Mouse (Mus musculus) CH12.LX (cell line): ENCODE measurements around the gene Bbof1. TPM values are rescaled to one million over a fixed set of nuclear protein-coding genes. Genes with fewer than 3 reads are reported as not detected.

ENCODE experiments used
- DNase-seq: peaks from one replicate; pipeline ENCODE4 v3.0.0-alpha.2; 2013; ENCODE audit errors: extremely low read depth
- H3K27ac ChIP-seq: 2 replicates; pipeline ENCODE4 v1.5.1; 2012; ENCODE audit warnings: low read depth, mild to moderate bottlenecking, control low read depth, moderate library complexity; ENCODE audit not compliant: insufficient read depth
- H3K27me3 ChIP-seq: replicated peaks from 2 replicates; pipeline ENCODE3; 2012; ENCODE audit warnings: inconsistent platforms
- H3K36me3 ChIP-seq, 2 experiments: replicated peaks in 1 of 2; 2 replicates each; pipeline versions ENCODE3 to v1.6.1; 2012; ENCODE audit warnings: inconsistent platforms in 1 of 2, low read length in 1 of 2, mild to moderate bottlenecking in 1 of 2, mixed read lengths in 1 of 2, moderate library complexity in 1 of 2; ENCODE audit not compliant: control insufficient read depth in 1 of 2, insufficient read depth in 1 of 2
- H3K4me1 ChIP-seq, 2 experiments: 2 replicates each; pipeline ENCODE4 v1.6.1; 2012; ENCODE audit warnings: inconsistent platforms in 1 of 2, moderate library complexity in 1 of 2; ENCODE audit not compliant: insufficient read depth in 2 of 2, control insufficient read depth in 1 of 2
- H3K4me2 ChIP-seq: 2 replicates; pipeline ENCODE4 v1.6.1; 2012; ENCODE audit warnings: low read depth, mild to moderate bottlenecking, control low read depth; ENCODE audit not compliant: poor library complexity, insufficient read depth, severe bottlenecking
- H3K4me3 ChIP-seq, 3 experiments: fragments of 150-350 bp in 1 of 3; sonication (generic) in 1 of 3; replicated peaks in 1 of 3; 2 replicates each; pipeline versions ENCODE3 to v1.5.1; 2011 to 2012; ENCODE audit warnings: low read depth in 2 of 3, low read length in 2 of 3, mild to moderate bottlenecking in 2 of 3, moderate library complexity in 2 of 3, control low read depth in 1 of 3, improper control_type of control experiment in 1 of 3, inconsistent platforms in 1 of 3, mixed read lengths in 1 of 3; ENCODE audit not compliant: poor library complexity in 1 of 3
- H3K79me2 ChIP-seq: replicated peaks from 2 replicates; pipeline ENCODE4 v1.6.1; 2012; ENCODE audit warnings: mild to moderate bottlenecking, moderate library complexity; ENCODE audit not compliant: control insufficient read depth, poor library complexity, insufficient read depth, severe bottlenecking; ENCODE audit errors: extremely low read depth
- H3K9ac ChIP-seq: 2 replicates; pipeline ENCODE4 v1.6.1; 2012; ENCODE audit warnings: low read depth, mild to moderate bottlenecking, control low read depth, moderate library complexity; ENCODE audit not compliant: insufficient read depth
- H3K9me3 ChIP-seq: replicated peaks from 2 replicates; pipeline ENCODE3; 2012; ENCODE audit warnings: low read length, inconsistent platforms, mixed read lengths
- BHLHE40 ChIP-seq: IDR thresholded peaks from 2 replicates; pipeline ENCODE4 v1.6.1; 2011; ENCODE audit warnings: mild to moderate bottlenecking, low read depth, low read length, improper control_type of control experiment
- CHD2 ChIP-seq: IDR thresholded peaks from 2 replicates; pipeline ENCODE4 v1.6.1; 2011; ENCODE audit warnings: low read length, improper control_type of control experiment
- CTCF ChIP-seq, 2 experiments: IDR thresholded peaks in 1 of 2; conservative IDR thresholded peaks in 1 of 2; 2 replicates each; pipeline ENCODE4 v1.5.1; 2011 to 2012; ENCODE audit warnings: low read depth in 2 of 2, low read length in 2 of 2, improper control_type of control experiment in 1 of 2, inconsistent platforms in 1 of 2, mild to moderate bottlenecking in 1 of 2, moderate library complexity in 1 of 2
- E2F4 ChIP-seq: IDR thresholded peaks from 2 replicates; pipeline ENCODE4 v1.6.1; 2011; ENCODE audit warnings: low read depth, low read length, improper control_type of control experiment; ENCODE audit not compliant: insufficient replicate concordance
- GABPA ChIP-seq: IDR thresholded peaks from 2 replicates; pipeline ENCODE4 v1.6.1; 2012; ENCODE audit warnings: low read depth, low read length, improper control_type of control experiment, inconsistent platforms; ENCODE audit not compliant: insufficient replicate concordance
- JUND ChIP-seq: conservative IDR thresholded peaks from 2 replicates; pipeline ENCODE4 v1.6.1; 2011; ENCODE audit warnings: low read depth, low read length, improper control_type of control experiment
- KAT2A ChIP-seq: IDR thresholded peaks from 2 replicates; pipeline ENCODE4 v1.6.1; 2012; ENCODE audit warnings: low read length, improper control_type of control experiment, inconsistent platforms; ENCODE audit not compliant: insufficient replicate concordance
- MAZ ChIP-seq: IDR thresholded peaks from 2 replicates; pipeline ENCODE4 v1.6.1; 2012; ENCODE audit warnings: low read depth, mild to moderate bottlenecking, inconsistent platforms, low read length, improper control_type of control experiment, moderate library complexity
- POLR2AphosphoS2 ChIP-seq: IDR thresholded peaks from 2 replicates; pipeline ENCODE4 v1.6.1; 2011; ENCODE audit warnings: low read depth, low read length, improper control_type of control experiment
- RAD21 ChIP-seq: IDR thresholded peaks from 2 replicates; pipeline ENCODE4 v1.6.1; 2011; ENCODE audit warnings: low read depth, mild to moderate bottlenecking, low read length, improper control_type of control experiment, moderate library complexity
- RCOR1 ChIP-seq: conservative IDR thresholded peaks from 2 replicates; pipeline ENCODE4 v1.6.1; 2012; ENCODE audit warnings: low read depth, mild to moderate bottlenecking, inconsistent platforms, low read length, improper control_type of control experiment
- SMC3 ChIP-seq: IDR thresholded peaks from 2 replicates; pipeline ENCODE4 v1.6.1; 2011; ENCODE audit warnings: low read depth, low read length, improper control_type of control experiment
- UBTF ChIP-seq: IDR thresholded peaks from 2 replicates; pipeline ENCODE4 v1.6.1; 2012; ENCODE audit warnings: low read depth, mild to moderate bottlenecking, inconsistent platforms, low read length, improper control_type of control experiment, moderate library complexity
- USF1 ChIP-seq: IDR thresholded peaks from 2 replicates; pipeline ENCODE4 v1.6.1; 2014; ENCODE audit warnings: low read depth, mild to moderate bottlenecking, inconsistent platforms, low read length, improper control_type of control experiment
- ZMIZ1 ChIP-seq: IDR thresholded peaks from 2 replicates; pipeline ENCODE4 v1.6.1; 2012; ENCODE audit warnings: low read depth, mild to moderate bottlenecking, inconsistent platforms, low read length, improper control_type of control experiment
- dilution Hi-C: fragments of 300-500 bp; cut with MboI; formaldehyde crosslinking; loops from 2 replicates; pipeline ENCODE4 v1.14.3; 2020; ENCODE audit warnings: low sequenced_read_pairs; ENCODE audit not compliant: extremely low pct_unique_long_range_greater_than_20kb, extremely low pct_ligation_motif_present
- in situ Hi-C: fragments of 300-500 bp; cut with MboI; formaldehyde crosslinking; loops from 3 replicates; pipeline ENCODE4 v1.14.3; 2019; ENCODE audit warnings: low sequenced_read_pairs, low pct_ligation_motif_present, low pct_unique_long_range_greater_than_20kb, mixed read lengths
- polyA plus RNA-seq: library from polyadenylated mRNA; unstranded; fragments of >175 nt; gene quantifications from 2 replicates; pipeline ENCODE4 v1.2.1, GENCODE M21; 2012; ENCODE audit warnings: low read depth; ENCODE audit not compliant: insufficient read length
- total RNA-seq, 2 experiments: library from RNA; depleted of rRNA; stranded (reverse); fragments of 300-350 nt in 1 of 2; fragments of >200 nt in 1 of 2; gene quantifications; 2 replicates each; pipeline ENCODE4 v1.2.3; 2012 to 2014

Gene Bbof1
- total and polyA plus RNA-seq, 3 experiments, result 0.24 to 0.41 (median 0.34) TPM

DNA sequence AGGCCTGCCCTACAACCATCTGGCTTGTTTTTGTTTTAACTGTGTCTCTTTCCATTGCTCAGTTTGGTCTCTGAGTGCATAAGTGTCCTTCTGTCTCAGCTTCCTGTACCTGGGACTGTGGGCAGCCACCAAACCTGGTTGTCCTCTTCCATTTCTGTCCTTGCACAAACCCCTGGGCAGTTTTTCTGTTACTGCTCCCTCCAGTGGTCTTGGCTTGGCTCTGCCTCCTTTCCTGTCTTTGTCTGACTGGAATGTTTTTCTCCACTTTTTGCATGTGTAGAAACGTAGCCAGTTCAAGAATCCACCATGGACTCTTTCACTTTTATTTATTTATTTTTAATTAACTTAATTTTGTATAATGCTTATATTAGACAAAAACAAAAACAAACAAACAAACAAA lies 51.0 kb downstream of the Bbof1 start:
- TF ChIP-seq CTCF (conservative IDR thresholded peaks at IDR 0.05 in 1 of 2, IDR thresholded peaks at IDR 0.05 in 1 of 2; ENCODE audit: low read depth in 2 of 2, low read length in 2 of 2), result peak in 1 of 2 experiments; percentile 34; a peak in 2 of 4 replicates
- no peak for TF ChIP-seq CHD2
- no peak for TF ChIP-seq JUND
- TF ChIP-seq POLR2AphosphoS2, result no peak
- TF ChIP-seq BHLHE40, result no peak
- 0 out of 2 replicates have a peak, but pooled peaks have one; percentile 19 for TF ChIP-seq SMC3
- no peak for TF ChIP-seq USF1

GRCm38 (mm10) chr12:84461416-84461815 lies 52.5 kb downstream of the Bbof1 start:
- H3K27me3 ChIP-seq, result no peaks in the 10 kb centered on the region
- H3K79me2 ChIP-seq, result no peaks in the 10 kb centered on the region
- H3K9me3 ChIP-seq, result peaks cover 6% of the 10 kb centered on the region
- H3K4me3 ChIP-seq, result no peak overlapping the region
- TF ChIP-seq CTCF (conservative IDR thresholded peaks at IDR 0.05 in 1 of 2, IDR thresholded peaks at IDR 0.05 in 1 of 2; ENCODE audit: low read depth in 2 of 2, low read length in 2 of 2) (no peak), ZMIZ1 (no peak), MAZ (no peak), KAT2A (no peak), RAD21 (no peak), GABPA (no peak), RCOR1 (no peak), UBTF (no peak), E2F4 (no peak)
- in situ Hi-C loops (no loop called here), dilution Hi-C loops (no loop called here)
- no peak overlapping the region for H3K4me2 ChIP-seq
- no peaks in the 10 kb centered on the region for H3K4me1 ChIP-seq
- H3K27ac ChIP-seq, result no peak overlapping the region
- peaks cover 31 to 78% of the 10 kb centered on the region in 2 experiments for H3K36me3 ChIP-seq
- no peak for DNase-seq
- H3K9ac ChIP-seq, result no peak overlapping the region

More for the DNA sequence above, 51.0 kb downstream of the Bbof1 start:
- Histone ChIP-seq H3K27ac (no peak overlapping the region), H3K4me1 (no peaks in the 10 kb centered on the region), H3K4me3 (no peak overlapping the region), H3K79me2 (no peaks in the 10 kb centered on the region; the same call in 1 of the 2 replicates), H3K9me3 (peaks cover 6% of the 10 kb centered on the region), H3K4me2 (no peak overlapping the region), H3K36me3 (peaks cover 30 to 78% of the 10 kb centered on the region in 2 experiments), H3K27me3 (no peaks in the 10 kb centered on the region), H3K9ac (no peak overlapping the region)
- in situ Hi-C loops (no loop called here), dilution Hi-C loops (no loop called here)
- peak; percentile 4 for DNase-seq
